ENCODE assay signal across 16 mouse cellular contexts in the genomic region with DNA sequence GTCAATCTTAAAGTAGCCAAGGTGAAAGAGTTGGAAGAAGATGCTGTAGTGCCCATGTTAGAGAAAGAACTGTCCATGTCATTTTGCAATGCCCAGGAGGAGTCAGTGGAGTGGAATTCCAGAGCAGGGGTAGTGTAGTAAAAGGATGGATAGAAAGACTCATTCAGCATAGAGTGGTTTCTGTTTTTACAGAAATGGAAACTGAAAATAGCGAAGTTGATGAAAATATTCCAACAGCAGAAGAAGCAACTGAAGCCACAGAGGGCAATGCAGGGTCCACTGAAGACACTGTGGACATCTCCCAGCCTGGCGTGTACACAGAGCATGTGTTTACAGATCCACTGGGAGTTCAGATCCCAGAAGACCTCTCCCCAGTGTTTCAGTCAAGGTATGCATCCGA.
"Had no signal": no experiment of that assay in that cellular context is flagged by ENCODE, and none has a peak within 500 bp of the region (broad histone marks: within the 10 kb centered on the region; RNA-seq: fewer than 3 reads in every experiment).

No protein-coding gene starts in this region.

- H3K4me3 ChIP-seq: neural tube, embryonic 13.5 days; neural tube, embryonic 15.5 days; stomach, embryonic 15.5 days had no signal

- H3K4me2 ChIP-seq: neural tube, embryonic 13.5 days; neural tube, embryonic 15.5 days; stomach, embryonic 15.5 days had no signal

- H3K4me1 ChIP-seq: neural tube, embryonic 13.5 days; neural tube, embryonic 15.5 days; stomach, embryonic 15.5 days had no signal

- H3K27ac ChIP-seq: neural tube, embryonic 13.5 days; neural tube, embryonic 15.5 days; stomach, embryonic 15.5 days; stomach, postnatal 0 days had no signal

- H3K9me3 ChIP-seq: neural tube, embryonic 13.5 days; neural tube, embryonic 15.5 days; stomach, embryonic 15.5 days had no signal

- DNase-seq: retina, postnatal 1 day; right cerebral cortex, adult 18-20 months; right cerebral cortex, postnatal 14 days; right cerebral cortex, postnatal 25 days; right cerebral cortex, postnatal 4 days; spleen, adult 18-20 months; thymus, adult 18-20 months; thymus, adult 2 months; thymus, postnatal 14 days; thymus, postnatal 25 days; thymus, postnatal 36 days; thymus, postnatal 4 days had no signal

- H3K27me3 ChIP-seq: neural tube, embryonic 13.5 days; neural tube, embryonic 15.5 days; stomach, embryonic 15.5 days had no signal

- H3K9ac ChIP-seq: neural tube, embryonic 13.5 days; neural tube, embryonic 15.5 days; stomach, embryonic 15.5 days had no signal
